Mouse (Mus musculus): ENCODE data around the gene Grin3a. TPM values are rescaled to one million over a fixed set of nuclear protein-coding genes. Genes with fewer than 3 reads are reported as not detected.
"Not testable (repeated sequence)": the region's sequence is repeated elsewhere in the genome, so short reads cannot be mapped to it uniquely, and the experiment has no call there.

Grin3a gene
- total RNA-seq, 2 experiments from 2014 or later = 45.9 to 47.8 TPM

- no peak for DNase-seq (ENCODE audit: low spot score in 2 of 2)
Measured at GRCm38 (mm10) chr4:49681812-49682211, 163.7 kb downstream of the Grin3a start, which contains the start of gene Ppp3r2. Gene Ppp3r2 (minus strand): TSS chr4:49682024.

- no peak for DNase-seq (ENCODE audit: low spot score in 2 of 2)
Measured at GRCm38 (mm10) chr4:49680171-49680875, 165.2 kb downstream of the Grin3a start.

GRCm38 (mm10) chr4:49676790-49677189 lies 168.8 kb downstream of the Grin3a start:
- DNase-seq (ENCODE audit: low spot score in 2 of 2) = no peak

GRCm38 (mm10) chr4:49676071-49676470 lies 169.5 kb downstream of the Grin3a start:
- no peak for DNase-seq (ENCODE audit: low spot score in 2 of 2)

GRCm38 (mm10) chr4:49664850-49665249 lies 180.7 kb downstream of the Grin3a start:
- no peak for DNase-seq (ENCODE audit: low spot score in 2 of 2)

- peak in 1 of 2 experiments; percentile 34 for DNase-seq (ENCODE audit: low spot score in 2 of 2)
Measured at GRCm38 (mm10) chr4:49662231-49662630, 183.3 kb downstream of the Grin3a start.

GRCm38 (mm10) chr4:49661664-49662063 lies 183.9 kb downstream of the Grin3a start:
- no peak for DNase-seq (ENCODE audit: low spot score in 2 of 2)

- DNase-seq (ENCODE audit: low spot score in 2 of 2) = peak in 1 of 2 experiments; percentile 15
Measured at GRCm38 (mm10) chr4:49659421-49659820, 186.1 kb downstream of the Grin3a start.

GRCm38 (mm10) chr4:49639913-49640312 lies 205.6 kb downstream of the Grin3a start:
- no peak for DNase-seq (ENCODE audit: low spot score in 2 of 2)

- no peak for DNase-seq (ENCODE audit: low spot score in 2 of 2)
Measured at GRCm38 (mm10) chr4:49637821-49638220, 207.7 kb downstream of the Grin3a start.

- DNase-seq (ENCODE audit: low spot score in 2 of 2) = no peak
Measured at GRCm38 (mm10) chr4:49632139-49632481, 213.4 kb downstream of the Grin3a start.

GRCm38 (mm10) chr4:49631319-49632138 lies 214.0 kb downstream of the Grin3a start, which contains the start of gene Rnf20:
Gene Rnf20 (plus strand): TSS chr4:49632006.
- DNase-seq (ENCODE audit: low spot score in 2 of 2) = peak; percentile 96 to 97

GRCm38 (mm10) chr4:49628941-49629340 lies 216.6 kb downstream of the Grin3a start:
- no peak for DNase-seq (ENCODE audit: low spot score in 2 of 2)

GRCm38 (mm10) chr4:49626973-49627372 lies 218.6 kb downstream of the Grin3a start:
- DNase-seq (ENCODE audit: low spot score in 2 of 2) = peak; percentile 75 to 88

- DNase-seq (ENCODE audit: low spot score in 2 of 2) = not testable (repeated sequence)
Measured at GRCm38 (mm10) chr4:49624969-49625368, 220.6 kb downstream of the Grin3a start.

- DNase-seq (ENCODE audit: low spot score in 2 of 2) = no peak
Measured at GRCm38 (mm10) chr4:49623916-49624315, 221.6 kb downstream of the Grin3a start.

- DNase-seq (ENCODE audit: low spot score in 2 of 2) = no peak
Measured at GRCm38 (mm10) chr4:49622272-49622671, 223.3 kb downstream of the Grin3a start.

GRCm38 (mm10) chr4:49619861-49620260 lies 225.7 kb downstream of the Grin3a start:
- DNase-seq (ENCODE audit: low spot score in 2 of 2) = not testable (repeated sequence)

- DNase-seq (ENCODE audit: low spot score in 2 of 2) = no peak
Measured at GRCm38 (mm10) chr4:49616924-49617323, 228.6 kb downstream of the Grin3a start.
